In the genomic region with DNA sequence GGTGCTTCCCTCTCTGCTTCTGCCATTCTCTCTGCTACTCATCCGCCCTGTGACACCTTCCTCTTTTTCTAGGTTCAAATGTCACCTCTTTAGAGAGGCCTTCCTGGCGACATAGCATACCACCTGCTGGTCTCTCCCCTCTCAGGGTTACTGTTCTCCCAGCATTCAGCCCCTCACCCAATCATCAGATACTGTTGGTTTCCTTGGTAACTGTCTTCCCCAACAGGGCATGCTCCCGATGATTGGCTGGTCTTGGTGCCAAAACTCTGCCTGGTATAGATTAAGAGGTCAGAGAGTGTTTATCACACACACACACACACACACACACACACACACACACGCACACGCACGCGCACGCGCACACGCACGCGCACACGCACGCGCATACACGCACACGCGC, we compare ENCODE assay signal across 17 mouse cellular contexts. TPM values are rescaled to one million over a fixed set of nuclear protein-coding genes. Genes with fewer than 3 reads are reported as not detected.
DNase-seq lines count a peak whose midpoint lies in the region; ATAC-seq and TF ChIP-seq lines count a peak whose summit lies in the region.
"Had no signal": no experiment of that assay in that cellular context is flagged by ENCODE, and none has a peak within 500 bp of the region (broad histone marks: within the 10 kb centered on the region; RNA-seq: fewer than 3 reads in every experiment).

No protein-coding gene starts in this region.

- H3K27ac ChIP-seq in hindbrain, embryonic 10.5 days: peak overlapping the region; percentile 42; the same call in 1 of the 2 replicates
- H3K27ac ChIP-seq in hindbrain, embryonic 11.5 days (ENCODE audit: low read depth, low read length): no peak overlapping the region
- peak overlapping the region; percentile 36; the same call in 1 of the 2 replicates for H3K27ac ChIP-seq in forebrain, embryonic 12.5 days
- H3K27ac ChIP-seq in intestine, embryonic 15.5 days: peak overlapping the region; percentile 77; the same call in 1 of the 2 replicates
- 0 out of 2 replicates have a peak overlapping the region, but pooled peaks have one; percentile 32 for H3K27ac ChIP-seq in midbrain, postnatal 0 days (ENCODE audit: low read depth, low read length)
- H3K27ac ChIP-seq: liver, embryonic 14.5 days; macrophage; stomach, postnatal 0 days had no signal

- H3K36me3 ChIP-seq in hindbrain, embryonic 10.5 days: no peaks in the 10 kb centered on the region
- no peaks in the 10 kb centered on the region for H3K36me3 ChIP-seq in hindbrain, embryonic 11.5 days (ENCODE audit: control insufficient read depth, insufficient read depth, low read length)
- H3K36me3 ChIP-seq in forebrain, embryonic 12.5 days (replicated peaks): no peaks in the 10 kb centered on the region
- H3K36me3 ChIP-seq in intestine, embryonic 15.5 days: no peaks in the 10 kb centered on the region
- H3K36me3 ChIP-seq in midbrain, postnatal 0 days (ENCODE audit: insufficient read depth, low read length): no peaks in the 10 kb centered on the region

- peaks cover 14% of the 10 kb centered on the region; the same call in 1 of the 2 replicates for H3K27me3 ChIP-seq in hindbrain, embryonic 10.5 days (ENCODE audit: insufficient read depth, poor library complexity, severe bottlenecking)
- no peaks in the 10 kb centered on the region for H3K27me3 ChIP-seq in hindbrain, embryonic 11.5 days (ENCODE audit: control insufficient read depth, insufficient read depth, low read length)
- H3K27me3 ChIP-seq in forebrain, embryonic 12.5 days: peaks cover 4% of the 10 kb centered on the region; the same call in 1 of the 2 replicates
- H3K27me3 ChIP-seq in intestine, embryonic 15.5 days (replicated peaks): no peaks in the 10 kb centered on the region
- no peaks in the 10 kb centered on the region for H3K27me3 ChIP-seq in midbrain, postnatal 0 days (ENCODE audit: insufficient read depth, low read length)

- no peak overlapping the region for H3K4me2 ChIP-seq in hindbrain, embryonic 11.5 days (replicated peaks; ENCODE audit: low read depth, low read length)
- peak overlapping the region; percentile 8 for H3K4me2 ChIP-seq in forebrain, embryonic 12.5 days
- peak overlapping the region; percentile 49 for H3K4me2 ChIP-seq in intestine, embryonic 15.5 days (replicated peaks)
- no peak overlapping the region for H3K4me2 ChIP-seq in midbrain, postnatal 0 days (ENCODE audit: low read depth, low read length, poor library complexity, severe bottlenecking)

- no peaks in the 10 kb centered on the region for H3K9me3 ChIP-seq in hindbrain, embryonic 10.5 days
- no peaks in the 10 kb centered on the region for H3K9me3 ChIP-seq in hindbrain, embryonic 11.5 days (ENCODE audit: control insufficient read depth, low read length)
- H3K9me3 ChIP-seq in forebrain, embryonic 12.5 days: no peaks in the 10 kb centered on the region
- H3K9me3 ChIP-seq in intestine, embryonic 15.5 days: no peaks in the 10 kb centered on the region
- H3K9me3 ChIP-seq in midbrain, postnatal 0 days (ENCODE audit: low read length): no peaks in the 10 kb centered on the region

- H3K4me1 ChIP-seq in hindbrain, embryonic 10.5 days (replicated peaks): peaks cover 35% of the 10 kb centered on the region
- H3K4me1 ChIP-seq in hindbrain, embryonic 11.5 days (replicated peaks; ENCODE audit: control insufficient read depth, insufficient read depth, low read length): peaks cover 6% of the 10 kb centered on the region
- peaks cover 18% of the 10 kb centered on the region for H3K4me1 ChIP-seq in forebrain, embryonic 12.5 days
- H3K4me1 ChIP-seq in intestine, embryonic 15.5 days (replicated peaks): 0 out of 2 replicates have a peak, but pooled peaks cover 5% of the 10 kb centered on the region
- peaks cover 9% of the 10 kb centered on the region; the same call in 1 of the 2 replicates for H3K4me1 ChIP-seq in midbrain, postnatal 0 days (ENCODE audit: insufficient read depth, low read length)

- no peak overlapping the region for H3K9ac ChIP-seq in hindbrain, embryonic 11.5 days (ENCODE audit: low read depth, low read length)
- no peak overlapping the region for H3K9ac ChIP-seq in forebrain, embryonic 12.5 days
- no peak overlapping the region for H3K9ac ChIP-seq in intestine, embryonic 15.5 days
- no peak overlapping the region; the same call in 1 of the 2 replicates for H3K9ac ChIP-seq in midbrain, postnatal 0 days (replicated peaks; ENCODE audit: low read length, poor library complexity, severe bottlenecking)
- H3K9ac ChIP-seq: liver, embryonic 14.5 days had no signal

- ATAC-seq in hindbrain, embryonic 11.5 days (ENCODE audit: low FRiP score): no peak
- ATAC-seq in forebrain, embryonic 12.5 days (ENCODE audit: low FRiP score): peak; percentile 49; the same call in 1 of the 2 replicates
- ATAC-seq in intestine, embryonic 15.5 days: peak; percentile 16
- peak; percentile 67 for ATAC-seq in midbrain, postnatal 0 days (ENCODE audit: low FRiP score)
- ATAC-seq in activated CD4-positive, CD25-positive, alpha-beta regulatory T cell, adult 4 months: no peak

- DNase-seq in hindbrain, embryonic 10.5 days (ENCODE audit: low spot score): no peak
- no peak for DNase-seq in hindbrain, embryonic 11.5 days (ENCODE audit: low spot score)
- peak; percentile 62 for DNase-seq in midbrain, postnatal 0 days (ENCODE audit: low spot score)
- no peak for DNase-seq in spleen, postnatal 36 days (ENCODE audit: low spot score in 2 of 2)
- DNase-seq in left cerebral cortex, adult 9 months (ENCODE audit: low spot score in 2 of 2): no peak
- DNase-seq: adrenal gland, postnatal 10 days; cerebellum, adult 11 months; gastrocnemius, adult 2 months had no signal

- TF ChIP-seq CTCF in midbrain, postnatal 0 days (IDR thresholded peaks at IDR 0.05): no peak

- H3K4me3 ChIP-seq in hindbrain, embryonic 10.5 days: no peak overlapping the region
- H3K4me3 ChIP-seq in hindbrain, embryonic 11.5 days (ENCODE audit: low read depth, low read length): no peak overlapping the region
- H3K4me3 ChIP-seq in forebrain, embryonic 12.5 days (replicated peaks): no peak overlapping the region
- H3K4me3 ChIP-seq in intestine, embryonic 15.5 days (replicated peaks): peak overlapping the region; percentile 15
- no peak overlapping the region for H3K4me3 ChIP-seq in midbrain, postnatal 0 days (ENCODE audit: low read depth, low read length)
- H3K4me3 ChIP-seq: gastrocnemius, adult 2 months had no signal

- 68% methylated on average over 18 of the region's 18 CpGs for WGBS in hindbrain, embryonic 10.5 days
- WGBS in hindbrain, embryonic 11.5 days: 74% methylated on average over 17 of the region's 18 CpGs
- whole genome bisulfite sequencing in forebrain, embryonic 12.5 days: 76% methylated on average over 18 of the region's 18 CpGs
- 56% methylated on average over 18 of the region's 18 CpGs for WGBS in intestine, embryonic 15.5 days
- WGBS in midbrain, postnatal 0 days: 65% methylated on average over 18 of the region's 18 CpGs

RNA-seq across cellular contexts. Expression of a gene that starts 2.4 kb away (rescaled TPM):
- 3.3 and 4.7 TPM in 2 replicates for polyA plus RNA-seq in hindbrain, embryonic 10.5 days (2016; fragmentation: Nextera tagmentation; extraction: Ambion mirVana)
- polyA plus RNA-seq in hindbrain, embryonic 11.5 days (2014; fragmentation: Nextera tagmentation; extraction: Ambion mirVana): 3.0 and 3.4 TPM in 2 replicates
- polyA plus RNA-seq in forebrain, embryonic 12.5 days (2016; fragmentation: Nextera tagmentation; extraction: Ambion mirVana): 2.5 and 2.9 TPM in 2 replicates
- 64.2 and 66.5 TPM in 2 replicates for polyA plus RNA-seq in intestine, embryonic 15.5 days (2015; fragmentation: Nextera tagmentation; extraction: Ambion mirVana)
- total RNA-seq in midbrain, postnatal 0 days (2014; rRNA removed): 0.44 and 0.85 TPM in 2 replicates
- 1.7 and 1.8 TPM in 2 replicates for polyA plus RNA-seq in midbrain, postnatal 0 days (2015; fragmentation: Nextera tagmentation; extraction: Ambion mirVana)
- polyA plus RNA-seq in activated CD4-positive, CD25-positive, alpha-beta regulatory T cell, adult 4 months (2017; shearing (Covaris generic)): not detected
- polyA plus RNA-seq: C2C12, macrophage had no signal

RNA-seq across cellular contexts. Expression of a gene that starts 4.8 kb away (rescaled TPM):
- polyA plus RNA-seq in hindbrain, embryonic 10.5 days (2016; fragmentation: Nextera tagmentation; extraction: Ambion mirVana): 0.31 and 1.7 TPM in 2 replicates
- 0.45 and 0.71 TPM in 2 replicates for polyA plus RNA-seq in hindbrain, embryonic 11.5 days (2014; fragmentation: Nextera tagmentation; extraction: Ambion mirVana)
- polyA plus RNA-seq in forebrain, embryonic 12.5 days (2016; fragmentation: Nextera tagmentation; extraction: Ambion mirVana): 0.17 TPM in 1 of 2 replicates, not detected in the other
- polyA plus RNA-seq in intestine, embryonic 15.5 days (2015; fragmentation: Nextera tagmentation; extraction: Ambion mirVana): 0.08 TPM in 2 replicates
- total RNA-seq in midbrain, postnatal 0 days (2014; rRNA removed): 0.11 and 0.28 TPM in 2 replicates
- polyA plus RNA-seq in midbrain, postnatal 0 days (2015; fragmentation: Nextera tagmentation; extraction: Ambion mirVana): 0.01 and 0.07 TPM in 2 replicates
- not detected for polyA plus RNA-seq in activated CD4-positive, CD25-positive, alpha-beta regulatory T cell, adult 4 months (2017; shearing (Covaris generic))
- polyA plus RNA-seq: heart, embryonic 14.5 days; liver, embryonic 14.5 days; macrophage; neural tube, embryonic 11.5 days; stomach, postnatal 0 days had no signal

RNA-seq across cellular contexts. Expression of a gene that starts 56.1 kb away (rescaled TPM):
- 1.2 and 1.8 TPM in 2 replicates for polyA plus RNA-seq in hindbrain, embryonic 10.5 days (2016; fragmentation: Nextera tagmentation; extraction: Ambion mirVana)
- polyA plus RNA-seq in hindbrain, embryonic 11.5 days (2014; fragmentation: Nextera tagmentation; extraction: Ambion mirVana): 1.4 and 1.8 TPM in 2 replicates
- 1.4 and 2.5 TPM in 2 replicates for polyA plus RNA-seq in forebrain, embryonic 12.5 days (2016; fragmentation: Nextera tagmentation; extraction: Ambion mirVana)
- polyA plus RNA-seq in intestine, embryonic 15.5 days (2015; fragmentation: Nextera tagmentation; extraction: Ambion mirVana): 7.6 and 8.1 TPM in 2 replicates
- 13.1 and 18.7 TPM in 2 replicates for total RNA-seq in midbrain, postnatal 0 days (2014; rRNA removed)
- polyA plus RNA-seq in midbrain, postnatal 0 days (2015; fragmentation: Nextera tagmentation; extraction: Ambion mirVana): 7.2 and 9.6 TPM in 2 replicates
- not detected for polyA plus RNA-seq in activated CD4-positive, CD25-positive, alpha-beta regulatory T cell, adult 4 months (2017; shearing (Covaris generic))
- polyA plus RNA-seq: C2C12, macrophage had no signal

Comparison
In these comparisons a context has a peak if more than half of its experiments do, and no peak if none do; other contexts are left out.
1. ATAC-seq: peak in forebrain, embryonic 12.5 days (single experiment), intestine, embryonic 15.5 days (single experiment) and midbrain, postnatal 0 days (single experiment); none in hindbrain, embryonic 11.5 days (single experiment) and activated CD4-positive, CD25-positive, alpha-beta regulatory T cell, adult 4 months (single experiment).
2. H3K4me2 ChIP-seq: peak in forebrain, embryonic 12.5 days (single experiment) and intestine, embryonic 15.5 days (single experiment); none in hindbrain, embryonic 11.5 days (single experiment) and midbrain, postnatal 0 days (single experiment).
3. RNA of a gene that starts 2.4 kb away (polyA plus RNA-seq): 64.2 to 66.5 TPM in intestine, embryonic 15.5 days; 3.3 to 4.7 TPM in hindbrain, embryonic 10.5 days, 3.0 to 3.4 TPM in hindbrain, embryonic 11.5 days, 2.5 to 2.9 TPM in forebrain, embryonic 12.5 days, 1.7 to 1.8 TPM in midbrain, postnatal 0 days and not detected in activated CD4-positive, CD25-positive, alpha-beta regulatory T cell, adult 4 months; every median in the first group is over 10 times any median in the second.